Mouse (Mus musculus): ENCODE results near the gene Tmem178b. TPM values are rescaled to one million over a fixed set of nuclear protein-coding genes. Genes with fewer than 3 reads are reported as not detected.

Tmem178b gene
- polyA plus RNA-seq, 1 experiment from 2014 or later: 0.13 TPM

GRCm38 (mm10) chr6:40013407-40013806, 140.3 kb downstream of the Tmem178b start:
- H3K4me1 ChIP-seq (ENCODE audit: insufficient read depth): no peaks in the 10 kb centered on the region
- WGBS: 35% methylated on average over 5 of the region's 5 CpGs
- no peaks in the 10 kb centered on the region for H3K36me3 ChIP-seq (ENCODE audit: insufficient read depth)
- H3K9ac ChIP-seq: no peak overlapping the region
- no peaks in the 10 kb centered on the region for H3K27me3 ChIP-seq (ENCODE audit: insufficient read depth, low read length)
- no peak for TF ChIP-seq CTCF (IDR thresholded peaks at IDR 0.05; ENCODE audit: low read depth)
- DNase-seq: no peak
- no peaks in the 10 kb centered on the region for H3K9me3 ChIP-seq (ENCODE audit: low read depth, low read length)
- no peak for ATAC-seq (ENCODE audit: insufficient read depth)
- no peak overlapping the region for H3K27ac ChIP-seq (ENCODE audit: low read depth)
- H3K4me3 ChIP-seq (ENCODE audit: low read depth, low read length): no peak overlapping the region
- H3K4me2 ChIP-seq: no peak overlapping the region

DNA sequence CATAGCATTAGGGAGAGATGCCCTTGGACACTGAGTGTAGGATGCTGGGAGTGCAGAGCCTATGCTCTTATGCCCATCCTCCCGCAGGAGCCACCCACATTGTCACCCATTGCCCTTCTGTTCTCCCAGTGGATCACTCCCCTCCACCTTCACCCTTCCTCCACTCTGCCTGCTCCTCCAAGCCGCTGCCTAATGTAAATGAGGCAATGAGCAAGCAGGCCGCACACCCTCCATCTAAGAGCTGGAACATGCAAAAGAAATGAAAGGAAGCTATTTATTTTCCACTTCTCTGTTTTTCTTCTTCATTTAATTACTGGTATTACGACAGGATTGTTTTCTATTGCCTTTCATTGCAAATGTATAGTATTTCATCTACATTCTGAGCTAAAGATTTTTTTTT, 142.1 kb downstream of the Tmem178b start:
- Histone ChIP-seq H3K9ac (no peak overlapping the region), H3K9me3 (ENCODE audit: low read depth, low read length) (no peaks in the 10 kb centered on the region), H3K27ac (ENCODE audit: low read depth) (no peak overlapping the region), H3K36me3 (ENCODE audit: insufficient read depth) (no peaks in the 10 kb centered on the region), H3K4me2 (no peak overlapping the region), H3K4me1 (ENCODE audit: insufficient read depth) (no peaks in the 10 kb centered on the region), H3K4me3 (ENCODE audit: low read depth, low read length) (no peak overlapping the region), H3K27me3 (ENCODE audit: insufficient read depth, low read length) (no peaks in the 10 kb centered on the region)
- no peak for ATAC-seq (ENCODE audit: insufficient read depth)
- DNase-seq: no peak
- WGBS: 76% methylated on average over 4 of the region's 4 CpGs
- no peak for TF ChIP-seq CTCF (IDR thresholded peaks at IDR 0.05; ENCODE audit: low read depth)

DNA sequence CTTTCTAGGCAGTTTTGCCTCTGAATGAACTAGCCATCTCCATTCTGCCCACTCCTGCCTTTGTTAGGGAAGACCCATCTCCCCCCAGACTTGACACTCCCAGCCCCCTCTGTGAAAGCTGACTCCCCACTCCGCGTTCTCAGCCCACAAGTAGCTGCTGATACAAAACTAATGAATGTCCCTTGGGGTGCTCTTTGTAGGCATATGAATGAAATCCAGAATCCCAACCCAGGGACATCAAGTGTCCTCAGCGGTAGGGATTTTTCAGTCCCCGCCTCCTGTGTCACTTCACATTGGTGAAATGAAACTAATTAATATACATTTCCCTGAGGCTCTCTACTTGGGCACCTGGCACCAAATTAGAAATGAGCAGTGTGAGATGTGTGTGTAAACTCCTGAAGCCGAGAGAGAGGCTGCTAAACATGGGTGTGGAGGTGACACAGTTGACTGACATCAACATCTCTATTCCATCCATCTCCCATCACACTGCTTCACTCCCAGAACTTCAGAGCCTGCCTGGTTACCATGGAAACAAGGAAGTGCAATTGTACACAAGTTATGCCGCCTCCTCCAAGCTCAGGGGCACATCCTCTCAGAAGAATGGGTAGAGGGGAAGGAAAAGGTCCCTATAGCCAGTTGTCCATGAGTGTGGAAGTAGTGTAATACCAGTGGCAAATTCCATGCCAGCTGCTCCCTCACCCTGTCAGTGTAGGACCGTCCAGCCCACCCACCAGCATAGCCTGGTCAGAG, 142.8 kb downstream of the Tmem178b start:
- Histone ChIP-seq H3K36me3 (ENCODE audit: insufficient read depth) (no peaks in the 10 kb centered on the region), H3K9ac (no peak overlapping the region), H3K4me1 (ENCODE audit: insufficient read depth) (no peaks in the 10 kb centered on the region), H3K27ac (ENCODE audit: low read depth) (no peak overlapping the region), H3K27me3 (ENCODE audit: insufficient read depth, low read length) (no peaks in the 10 kb centered on the region), H3K4me3 (ENCODE audit: low read depth, low read length) (no peak overlapping the region), H3K4me2 (no peak overlapping the region), H3K9me3 (ENCODE audit: low read depth, low read length) (no peaks in the 10 kb centered on the region)
- 54% methylated on average over 7 of the region's 7 CpGs for WGBS
- TF ChIP-seq CTCF (IDR thresholded peaks at IDR 0.05; ENCODE audit: low read depth): no peak
- no peak for ATAC-seq (ENCODE audit: insufficient read depth)
- peak; percentile 2 for DNase-seq

DNA sequence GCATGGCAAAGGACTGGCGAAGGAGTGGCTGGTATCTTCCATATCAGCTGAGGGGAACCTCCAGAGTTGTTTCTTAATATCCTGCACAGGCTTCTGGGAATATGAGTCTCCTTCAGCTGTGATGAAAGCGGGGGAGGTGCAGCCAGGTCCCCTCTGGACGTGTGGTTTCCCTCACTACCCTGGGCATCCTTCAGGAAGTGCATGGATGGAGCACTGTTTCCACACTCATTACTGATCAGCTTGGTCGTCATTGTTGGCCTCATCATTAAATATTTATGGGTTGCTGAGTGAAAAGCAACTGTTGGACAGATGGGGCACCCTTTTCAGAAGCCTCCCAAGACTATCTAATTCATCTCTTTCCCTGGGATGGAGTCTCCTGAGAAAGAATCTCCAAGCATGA, 146.3 kb downstream of the Tmem178b start:
- no peak overlapping the region for H3K4me3 ChIP-seq (ENCODE audit: low read depth, low read length)
- no peak for TF ChIP-seq CTCF (IDR thresholded peaks at IDR 0.05; ENCODE audit: low read depth)
- no peaks in the 10 kb centered on the region for H3K36me3 ChIP-seq (ENCODE audit: insufficient read depth)
- DNase-seq: no peak
- no peak for ATAC-seq (ENCODE audit: insufficient read depth)
- H3K27me3 ChIP-seq (ENCODE audit: insufficient read depth, low read length): no peaks in the 10 kb centered on the region
- 42% methylated on average over 4 of the region's 4 CpGs for WGBS
- H3K9me3 ChIP-seq (ENCODE audit: low read depth, low read length): no peaks in the 10 kb centered on the region
- H3K9ac ChIP-seq: no peak overlapping the region
- no peak overlapping the region for H3K4me2 ChIP-seq
- no peaks in the 10 kb centered on the region for H3K4me1 ChIP-seq (ENCODE audit: insufficient read depth)
- no peak overlapping the region for H3K27ac ChIP-seq (ENCODE audit: low read depth)

GRCm38 (mm10) chr6:40023592-40024335, 150.7 kb downstream of the Tmem178b start:
- H3K27me3 ChIP-seq (ENCODE audit: insufficient read depth, low read length): no peaks in the 10 kb centered on the region
- no peak for TF ChIP-seq CTCF (IDR thresholded peaks at IDR 0.05; ENCODE audit: low read depth)
- 81% methylated on average over 4 of the region's 4 CpGs for WGBS
- no peak overlapping the region for H3K4me2 ChIP-seq
- ATAC-seq (ENCODE audit: insufficient read depth) (no peak), DNase-seq (no peak)
- H3K9ac ChIP-seq: no peak overlapping the region
- H3K4me3 ChIP-seq (ENCODE audit: low read depth, low read length): no peak overlapping the region
- no peaks in the 10 kb centered on the region for H3K36me3 ChIP-seq (ENCODE audit: insufficient read depth)
- no peaks in the 10 kb centered on the region for H3K9me3 ChIP-seq (ENCODE audit: low read depth, low read length)
- no peaks in the 10 kb centered on the region for H3K4me1 ChIP-seq (ENCODE audit: insufficient read depth)
- no peak overlapping the region for H3K27ac ChIP-seq (ENCODE audit: low read depth)

DNA sequence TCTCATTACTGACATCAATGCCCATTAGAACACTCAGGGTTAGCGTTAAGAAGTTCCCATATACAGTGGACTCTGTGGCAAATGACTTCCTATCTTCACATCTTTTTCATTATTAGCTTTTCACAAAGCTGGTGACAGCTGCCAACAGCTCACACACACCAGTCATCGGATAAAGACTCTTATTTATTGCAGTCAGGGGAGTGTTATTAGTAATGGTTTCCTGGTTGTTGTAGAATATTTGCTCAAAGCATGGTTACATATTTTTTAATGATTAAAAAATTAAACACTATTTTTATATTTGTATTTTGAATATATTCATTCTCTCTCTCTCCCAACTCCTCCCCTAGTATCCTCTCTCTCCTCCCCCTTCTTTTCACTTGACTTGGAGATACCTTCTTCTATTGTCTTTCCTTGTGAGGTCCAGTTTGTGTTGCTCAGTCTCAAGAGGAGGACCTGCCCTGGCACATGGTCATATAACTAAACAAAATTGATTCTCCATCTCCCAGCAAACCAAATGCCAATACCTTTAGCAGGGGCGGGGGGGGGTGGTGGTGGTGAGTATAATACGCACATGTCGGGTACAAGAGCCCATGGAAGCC, 151.4 kb downstream of the Tmem178b start:
- TF ChIP-seq CTCF (IDR thresholded peaks at IDR 0.05; ENCODE audit: low read depth): no peak
- Histone ChIP-seq H3K4me2 (no peak overlapping the region), H3K36me3 (ENCODE audit: insufficient read depth) (no peaks in the 10 kb centered on the region), H3K27ac (ENCODE audit: low read depth) (no peak overlapping the region), H3K4me3 (ENCODE audit: low read depth, low read length) (no peak overlapping the region), H3K9ac (no peak overlapping the region), H3K27me3 (ENCODE audit: insufficient read depth, low read length) (no peaks in the 10 kb centered on the region), H3K4me1 (ENCODE audit: insufficient read depth) (no peaks in the 10 kb centered on the region), H3K9me3 (ENCODE audit: low read depth, low read length) (no peaks in the 10 kb centered on the region)
- WGBS: 76% methylated on average over 5 of the region's 5 CpGs
- no peak for DNase-seq
- no peak for ATAC-seq (ENCODE audit: insufficient read depth)

- TF ChIP-seq CTCF (IDR thresholded peaks at IDR 0.05; ENCODE audit: low read depth): no peak
- H3K4me1 ChIP-seq (ENCODE audit: insufficient read depth): no peaks in the 10 kb centered on the region
- H3K9me3 ChIP-seq (ENCODE audit: low read depth, low read length): no peaks in the 10 kb centered on the region
- DNase-seq (no peak), ATAC-seq (ENCODE audit: insufficient read depth) (no peak)
- no peak overlapping the region for H3K9ac ChIP-seq
- no peak overlapping the region for H3K4me2 ChIP-seq
- H3K27me3 ChIP-seq (ENCODE audit: insufficient read depth, low read length): no peaks in the 10 kb centered on the region
- no peak overlapping the region for H3K4me3 ChIP-seq (ENCODE audit: low read depth, low read length)
- no peak overlapping the region for H3K27ac ChIP-seq (ENCODE audit: low read depth)
- H3K36me3 ChIP-seq (ENCODE audit: insufficient read depth): no peaks in the 10 kb centered on the region
Observed at GRCm38 (mm10) chr6:40032901-40033300, 159.8 kb downstream of the Tmem178b start.

All from lung, embryonic 14.5 days (tissue).